Mouse (Mus musculus): Measurements from ENCODE around the gene Pms2. TPM values are rescaled to one million over a fixed set of nuclear protein-coding genes. Genes with fewer than 3 reads are reported as not detected.

Pms2 gene
- polyA plus RNA-seq, 2 experiments: 6.7 to 13.6 TPM

DNA sequence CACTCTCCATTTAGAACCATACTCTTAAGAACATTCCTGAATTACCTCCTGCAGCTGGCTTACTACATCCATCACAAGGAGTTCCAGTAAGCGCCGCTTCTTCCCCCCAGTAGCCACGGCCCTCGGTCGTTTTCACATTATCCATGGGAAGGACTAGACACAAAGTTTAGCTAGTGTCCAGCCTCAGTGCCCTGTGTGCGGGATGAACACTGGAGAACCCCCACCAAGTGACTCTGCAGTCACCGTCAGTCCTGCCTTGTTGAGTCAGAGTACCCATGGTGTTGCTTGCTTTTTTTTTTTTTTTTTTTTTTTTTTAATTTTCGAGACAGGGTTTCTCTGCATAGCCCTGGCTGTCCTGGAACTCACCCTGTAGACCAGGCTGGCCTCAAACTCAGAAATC is 51.4 kb downstream of the Pms2 start:
- DNase-seq (ENCODE audit: low read depth in 3 of 3, low spot score in 3 of 3): no peak
- Histone ChIP-seq H3K36me3 (replicated peaks; ENCODE audit: control insufficient read depth, insufficient read depth, low read depth) (no peaks in the 10 kb centered on the region), H3K4me3 (ENCODE audit: insufficient read depth in 1 of 2, low read depth in 2 of 2, low read length in 2 of 2) (no peak overlapping the region)

DNA sequence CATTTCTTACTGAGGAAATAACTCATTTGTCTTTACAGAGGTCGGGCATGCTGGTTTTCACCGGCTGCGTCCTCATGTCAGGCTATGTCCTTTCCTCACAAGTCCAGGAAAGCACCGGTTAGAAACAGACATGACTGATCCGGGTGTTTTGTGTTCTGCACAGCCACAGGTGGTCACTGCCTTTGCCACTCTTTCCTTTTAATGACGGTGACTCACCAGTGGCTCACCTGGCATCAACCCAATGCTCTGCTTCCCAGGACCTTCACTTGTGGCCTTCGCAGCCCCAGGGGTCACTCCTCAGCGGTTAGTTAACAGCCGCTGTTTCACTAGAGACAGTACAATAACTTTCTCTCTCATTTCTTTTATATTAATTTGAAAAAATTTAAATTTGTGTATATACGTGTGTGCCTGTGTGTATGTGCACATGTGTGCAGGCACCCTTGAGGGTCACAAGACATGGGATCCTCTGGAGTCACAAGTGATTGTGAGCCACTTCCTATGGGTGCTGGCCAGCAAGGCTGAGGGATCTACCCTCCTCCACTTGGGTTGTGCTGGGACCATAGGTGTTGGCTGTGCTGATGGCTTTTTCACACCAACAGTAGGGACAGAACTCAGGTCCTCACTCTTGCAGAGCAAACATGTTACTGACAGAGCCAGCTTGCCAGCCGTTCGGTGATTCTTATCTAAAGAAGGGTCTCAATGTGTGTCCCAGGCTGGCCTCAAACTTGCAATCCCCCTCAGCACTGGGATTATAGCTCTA is 56.0 kb downstream of the Pms2 start:
- H3K27ac ChIP-seq: no peak overlapping the region
- H3K4me2 ChIP-seq (ENCODE audit: low read depth): no peak overlapping the region
- ATAC-seq (ENCODE audit: insufficient read depth) (no peak), DNase-seq (ENCODE audit: low read depth in 3 of 3, low spot score in 3 of 3) (no peak)
- H3K27me3 ChIP-seq (ENCODE audit: control insufficient read depth, insufficient read depth, low read length): no peaks in the 10 kb centered on the region; the same call in 1 of the 2 replicates
- no peak overlapping the region for H3K9ac ChIP-seq (replicated peaks)
- no peaks in the 10 kb centered on the region for H3K36me3 ChIP-seq (replicated peaks; ENCODE audit: control insufficient read depth, insufficient read depth, low read depth)
- TF ChIP-seq CTCF (IDR thresholded peaks at IDR 0.05; ENCODE audit: low read depth) (no peak), EP300 (IDR thresholded peaks at IDR 0.05; ENCODE audit: low read depth) (no peak)
- no peaks in the 10 kb centered on the region for H3K4me1 ChIP-seq (replicated peaks; ENCODE audit: control insufficient read depth in 2 of 2, insufficient read depth in 2 of 2, low read length in 1 of 2)
- WGBS (ENCODE audit: insufficient replicate concordance): 62% methylated on average over 12 of the region's 12 CpGs
- no peaks in the 10 kb centered on the region for H3K9me3 ChIP-seq (ENCODE audit: control insufficient read depth, low read length)
- H3K4me3 ChIP-seq (ENCODE audit: insufficient read depth in 1 of 2, low read depth in 2 of 2, low read length in 2 of 2): no peak overlapping the region

More for the DNA sequence above, 51.4 kb downstream of the Pms2 start:
- Histone ChIP-seq H3K27ac (no peak overlapping the region), H3K4me1 (replicated peaks; ENCODE audit: control insufficient read depth in 2 of 2, insufficient read depth in 2 of 2, low read length in 1 of 2) (no peaks in the 10 kb centered on the region), H3K9me3 (ENCODE audit: control insufficient read depth, low read length) (no peaks in the 10 kb centered on the region), H3K27me3 (ENCODE audit: control insufficient read depth, insufficient read depth, low read length) (no peaks in the 10 kb centered on the region), H3K4me2 (ENCODE audit: low read depth) (no peak overlapping the region), H3K9ac (replicated peaks) (no peak overlapping the region)
- TF ChIP-seq CTCF (IDR thresholded peaks at IDR 0.05; ENCODE audit: low read depth) (no peak), EP300 (IDR thresholded peaks at IDR 0.05; ENCODE audit: low read depth) (no peak)
- no peak for ATAC-seq (ENCODE audit: insufficient read depth)
- WGBS (ENCODE audit: insufficient replicate concordance): 76% methylated on average over 8 of the region's 8 CpGs

DNA sequence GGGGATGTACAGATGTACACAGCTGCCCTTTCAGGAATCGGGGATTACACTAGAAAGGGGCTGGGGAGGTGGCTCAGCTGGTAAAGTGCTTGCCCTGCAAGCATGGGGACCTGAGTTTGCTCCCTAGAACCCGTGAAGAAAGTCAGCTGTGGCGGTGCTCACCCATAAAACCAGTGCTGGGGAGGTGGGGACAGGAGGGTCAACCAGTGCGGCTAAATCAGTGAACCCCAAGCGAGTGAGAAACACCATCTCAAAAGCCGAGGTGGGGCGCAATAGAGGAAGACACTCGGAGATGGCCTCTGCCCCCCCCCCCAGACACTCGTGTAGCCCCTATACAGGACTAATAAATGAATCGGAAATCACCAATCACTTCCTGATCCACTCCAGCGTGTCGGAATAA is 56.9 kb downstream of the Pms2 start:
- H3K36me3 ChIP-seq (replicated peaks; ENCODE audit: control insufficient read depth, insufficient read depth, low read depth): no peaks in the 10 kb centered on the region
- H3K4me1 ChIP-seq (replicated peaks; ENCODE audit: control insufficient read depth in 2 of 2, insufficient read depth in 2 of 2, low read length in 1 of 2): no peaks in the 10 kb centered on the region
- WGBS (ENCODE audit: insufficient replicate concordance): 72% methylated on average over 12 of the region's 12 CpGs
- DNase-seq (ENCODE audit: low read depth in 3 of 3, low spot score in 3 of 3): no peak
- no peaks in the 10 kb centered on the region for H3K9me3 ChIP-seq (ENCODE audit: control insufficient read depth, low read length)
- H3K4me2 ChIP-seq (ENCODE audit: low read depth): no peak overlapping the region
- H3K27me3 ChIP-seq (ENCODE audit: control insufficient read depth, insufficient read depth, low read length): no peaks in the 10 kb centered on the region; the same call in 1 of the 2 replicates
- TF ChIP-seq CTCF (IDR thresholded peaks at IDR 0.05; ENCODE audit: low read depth): no peak
- TF ChIP-seq EP300 (IDR thresholded peaks at IDR 0.05; ENCODE audit: low read depth): no peak
- no peak overlapping the region for H3K9ac ChIP-seq (replicated peaks)
- no peak for ATAC-seq (ENCODE audit: insufficient read depth)
- no peak overlapping the region for H3K4me3 ChIP-seq (ENCODE audit: insufficient read depth in 1 of 2, low read depth in 2 of 2, low read length in 2 of 2)
- H3K27ac ChIP-seq: no peak overlapping the region

DNA sequence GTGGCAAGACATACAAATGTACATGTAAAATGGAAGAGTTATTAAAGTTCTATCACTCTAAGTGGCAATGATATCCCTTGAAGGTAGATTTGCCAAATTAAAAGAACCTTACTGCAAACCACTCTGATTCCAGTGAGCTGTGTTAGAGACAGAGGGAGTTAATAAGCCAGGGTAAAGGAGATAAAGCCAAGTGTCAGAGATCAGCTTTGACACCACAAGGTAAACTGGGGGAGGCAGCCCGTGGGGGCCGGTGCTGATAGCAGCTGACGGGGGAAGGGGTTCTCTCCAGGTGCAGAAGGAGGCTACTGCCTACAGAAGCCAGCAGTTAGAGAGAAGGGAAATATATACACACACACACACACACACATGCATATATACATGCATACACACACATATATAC is 62.9 kb downstream of the Pms2 start:
- no peak for ATAC-seq (ENCODE audit: insufficient read depth)
- Histone ChIP-seq H3K27ac (no peak overlapping the region), H3K4me1 (replicated peaks; ENCODE audit: control insufficient read depth in 2 of 2, insufficient read depth in 2 of 2, low read length in 1 of 2) (peaks cover 38 to 46% of the 10 kb centered on the region in 2 experiments), H3K4me3 (ENCODE audit: insufficient read depth in 1 of 2, low read depth in 2 of 2, low read length in 2 of 2) (no peak overlapping the region), H3K27me3 (ENCODE audit: control insufficient read depth, insufficient read depth, low read length) (no peaks in the 10 kb centered on the region), H3K4me2 (ENCODE audit: low read depth) (no peak overlapping the region), H3K9me3 (ENCODE audit: control insufficient read depth, low read length) (no peaks in the 10 kb centered on the region), H3K36me3 (replicated peaks; ENCODE audit: control insufficient read depth, insufficient read depth, low read depth) (no peaks in the 10 kb centered on the region), H3K9ac (replicated peaks) (peak overlapping the region; percentile 9; the same call in 1 of the 2 replicates)
- DNase-seq (ENCODE audit: low read depth in 3 of 3, low spot score in 3 of 3): no peak
- 2% methylated on average over 3 of the region's 3 CpGs for WGBS (ENCODE audit: insufficient replicate concordance)
- TF ChIP-seq EP300 (IDR thresholded peaks at IDR 0.05; ENCODE audit: low read depth) (no peak), CTCF (IDR thresholded peaks at IDR 0.05; ENCODE audit: low read depth) (no peak)

DNA sequence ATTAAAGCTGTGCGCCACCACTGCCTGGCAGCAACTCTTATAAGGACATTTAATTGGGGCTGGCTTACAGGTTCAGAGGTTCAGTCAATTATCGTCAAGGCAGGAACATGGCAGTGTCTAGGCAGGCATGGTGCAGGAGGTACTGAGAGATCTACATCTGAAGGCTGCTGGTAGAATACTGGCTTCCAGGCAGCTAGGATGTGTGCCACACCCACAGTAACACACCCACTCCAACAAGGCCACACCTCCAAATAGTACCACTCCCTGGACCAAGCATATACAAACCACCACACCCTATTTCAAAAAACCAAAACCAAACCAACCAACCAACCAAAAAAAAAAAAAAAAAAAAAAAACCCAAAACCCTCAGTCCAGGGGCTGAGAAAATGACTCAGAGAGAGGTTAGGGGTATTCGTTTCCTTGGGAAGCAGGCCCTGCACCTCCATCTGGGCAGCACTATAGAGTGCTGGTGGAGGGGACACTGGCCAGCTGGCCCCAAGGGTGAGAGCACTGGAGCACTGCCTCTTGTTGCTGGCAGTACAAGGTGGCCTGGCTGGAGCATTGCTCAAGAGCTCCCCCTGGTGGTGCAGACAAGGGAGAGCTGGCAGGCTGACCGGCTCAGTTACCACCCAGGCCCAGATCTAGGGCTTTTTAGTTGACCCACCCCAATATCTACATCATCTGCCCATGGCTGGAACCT is 65.3 kb downstream of the Pms2 start:
- Histone ChIP-seq H3K9me3 (ENCODE audit: control insufficient read depth, low read length) (no peaks in the 10 kb centered on the region), H3K4me1 (replicated peaks; ENCODE audit: control insufficient read depth in 2 of 2, insufficient read depth in 2 of 2, low read length in 1 of 2) (peaks cover 43 to 52% of the 10 kb centered on the region in 2 experiments), H3K36me3 (replicated peaks; ENCODE audit: control insufficient read depth, insufficient read depth, low read depth) (no peaks in the 10 kb centered on the region), H3K4me2 (ENCODE audit: low read depth) (peak overlapping the region; percentile 53), H3K4me3 (ENCODE audit: insufficient read depth in 1 of 2, low read depth in 2 of 2, low read length in 2 of 2) (no peak overlapping the region), H3K27me3 (ENCODE audit: control insufficient read depth, insufficient read depth, low read length) (no peaks in the 10 kb centered on the region), H3K9ac (replicated peaks) (peak overlapping the region; percentile 16; the same call in 1 of the 2 replicates), H3K27ac (peak overlapping the region; percentile 81)
- no peak for TF ChIP-seq EP300 (IDR thresholded peaks at IDR 0.05; ENCODE audit: low read depth)
- TF ChIP-seq CTCF (IDR thresholded peaks at IDR 0.05; ENCODE audit: low read depth): peak; percentile 99
- ATAC-seq (ENCODE audit: insufficient read depth) (peak; percentile 82), DNase-seq (ENCODE audit: low read depth in 3 of 3, low spot score in 3 of 3) (peak; percentile 61 to 64 (median 62))
- whole genome bisulfite sequencing (ENCODE audit: insufficient replicate concordance): 41% methylated on average over 4 of the region's 4 CpGs

Data from liver, embryonic 14.5 days (tissue).